In the genomic region with DNA sequence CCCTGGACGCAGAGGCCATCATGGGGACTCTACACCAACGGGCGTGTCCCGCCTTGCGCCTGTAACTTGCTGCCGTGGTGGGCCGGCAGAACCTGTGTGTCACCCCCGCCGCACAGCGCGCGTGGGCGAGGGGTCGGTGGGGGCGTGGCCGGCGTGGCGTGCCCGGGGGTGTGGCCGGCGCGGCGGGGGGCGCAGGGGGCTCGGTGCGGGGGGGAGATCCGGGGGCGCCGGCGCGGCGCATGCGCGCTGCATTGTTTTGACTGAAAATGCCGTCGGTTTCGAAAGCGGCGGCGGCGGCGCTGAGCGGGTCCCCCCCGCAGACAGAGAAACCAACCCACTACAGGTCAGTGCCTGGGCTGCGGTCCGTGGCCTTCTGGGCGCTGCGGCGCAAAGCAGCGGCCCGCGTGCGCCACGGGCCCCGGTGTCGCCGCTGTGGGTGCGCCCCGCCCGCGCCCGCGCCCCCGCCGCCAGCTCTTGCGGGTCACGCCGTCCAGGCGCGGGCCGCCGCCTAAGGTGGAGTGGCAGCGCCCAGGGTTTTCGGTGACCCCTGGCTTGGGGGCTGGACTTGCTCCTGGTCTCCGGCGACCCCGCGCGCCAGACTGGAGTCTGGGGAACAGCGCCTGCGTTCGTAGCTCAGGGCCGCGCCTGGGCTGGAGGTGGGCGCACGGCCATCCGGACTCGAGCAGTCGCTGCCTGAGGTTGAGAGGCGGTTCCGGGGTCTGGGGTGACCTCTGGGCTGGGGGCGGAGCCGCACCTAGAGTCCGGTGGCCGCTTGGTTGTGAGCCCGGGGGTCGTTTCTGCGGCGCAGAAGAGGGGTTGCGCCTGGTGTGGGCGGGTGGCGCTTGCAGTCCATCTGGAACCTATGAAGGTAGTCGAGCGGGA, we compare ENCODE assay signal across 8 mouse cellular contexts. TPM values are rescaled to one million over a fixed set of nuclear protein-coding genes. Genes with fewer than 3 reads are reported as not detected.
DNase-seq lines count a peak whose midpoint lies in the region; ATAC-seq lines count a peak whose summit lies in the region.

Unkl (plus strand) TSS at position 248 of the 882 bp plus-strand sequence.

- under 1% methylated on average over 97 of the region's 104 CpGs for WGBS in embryonic facial prominence, embryonic 13.5 days
- under 1% methylated on average over 84 of the region's 104 CpGs for WGBS in heart, embryonic 10.5 days
- under 1% methylated on average over 88 of the region's 104 CpGs for WGBS in kidney, embryonic 14.5 days
- WGBS in liver, embryonic 12.5 days (ENCODE audit: insufficient replicate concordance): under 1% methylated on average over 103 of the region's 104 CpGs

- H3K27me3 ChIP-seq in embryonic facial prominence, embryonic 13.5 days: no peaks in the 10 kb centered on the region
- no peaks in the 10 kb centered on the region for H3K27me3 ChIP-seq in heart, embryonic 10.5 days (ENCODE audit: insufficient read depth, poor library complexity, severe bottlenecking)
- no peaks in the 10 kb centered on the region for H3K27me3 ChIP-seq in kidney, embryonic 14.5 days (ENCODE audit: control insufficient read depth, insufficient read depth, low read length)
- no peaks in the 10 kb centered on the region for H3K27me3 ChIP-seq in liver, embryonic 12.5 days (replicated peaks)
- H3K27me3 ChIP-seq in splenic B cell, adult 2 months (ENCODE audit: control insufficient read depth, insufficient read depth, low read length, poor library complexity, severe bottlenecking): no peaks in the 10 kb centered on the region

- H3K4me1 ChIP-seq in embryonic facial prominence, embryonic 13.5 days: peaks cover 36% of the 10 kb centered on the region
- peaks cover 31% of the 10 kb centered on the region for H3K4me1 ChIP-seq in heart, embryonic 10.5 days
- H3K4me1 ChIP-seq in kidney, embryonic 14.5 days (ENCODE audit: control insufficient read depth, insufficient read depth, low read length): peaks cover 26% of the 10 kb centered on the region
- H3K4me1 ChIP-seq in liver, embryonic 12.5 days: peaks cover 59% of the 10 kb centered on the region

- peaks cover 23% of the 10 kb centered on the region for H3K36me3 ChIP-seq in embryonic facial prominence, embryonic 13.5 days
- H3K36me3 ChIP-seq in heart, embryonic 10.5 days: peaks cover 19% of the 10 kb centered on the region
- peaks cover 11% of the 10 kb centered on the region for H3K36me3 ChIP-seq in kidney, embryonic 14.5 days (ENCODE audit: control insufficient read depth, insufficient read depth, low read length)
- peaks cover 33% of the 10 kb centered on the region for H3K36me3 ChIP-seq in liver, embryonic 12.5 days
- peaks cover 1% of the 10 kb centered on the region; the same call in 1 of the 2 replicates for H3K36me3 ChIP-seq in splenic B cell, adult 2 months (ENCODE audit: control insufficient read depth, insufficient read depth, low read length, poor library complexity, severe bottlenecking)

- peak within 1 kb of the TSS; percentile 91 for H3K9ac ChIP-seq in embryonic facial prominence, embryonic 13.5 days
- H3K9ac ChIP-seq in kidney, embryonic 14.5 days (ENCODE audit: low read depth, low read length): peak within 1 kb of the TSS; percentile 81
- H3K9ac ChIP-seq in liver, embryonic 12.5 days: peak within 1 kb of the TSS; percentile 89

- no peaks in the 10 kb centered on the region for H3K9me3 ChIP-seq in embryonic facial prominence, embryonic 13.5 days
- no peaks in the 10 kb centered on the region for H3K9me3 ChIP-seq in heart, embryonic 10.5 days
- no peaks in the 10 kb centered on the region for H3K9me3 ChIP-seq in kidney, embryonic 14.5 days (ENCODE audit: control insufficient read depth, low read length)
- no peaks in the 10 kb centered on the region for H3K9me3 ChIP-seq in liver, embryonic 12.5 days (replicated peaks)

- peak; percentile 59 for DNase-seq in 3T3-L1 (ENCODE audit: low read depth, low spot score)
- DNase-seq in adrenal gland, adult 2 months: peak; percentile 88
- peak; percentile 86 for DNase-seq in heart, embryonic 10.5 days (ENCODE audit: low spot score)
- DNase-seq in natural killer cell, adult 2 months (ENCODE audit: low spot score in 2 of 2): peak; percentile 82
- peak; percentile 81 for DNase-seq in splenic B cell, adult 2 months (ENCODE audit: low read depth, low spot score)

- H3K4me3 ChIP-seq in embryonic facial prominence, embryonic 13.5 days: peak within 1 kb of the TSS; percentile 99
- H3K4me3 ChIP-seq in heart, embryonic 10.5 days: peak within 1 kb of the TSS; percentile 97
- H3K4me3 ChIP-seq in kidney, embryonic 14.5 days (ENCODE audit: low read length): peak within 1 kb of the TSS; percentile 64
- H3K4me3 ChIP-seq in liver, embryonic 12.5 days: peak within 1 kb of the TSS; percentile 92

- peak; percentile 29; the same call in 1 of the 2 replicates for ATAC-seq in embryonic facial prominence, embryonic 13.5 days (ENCODE audit: insufficient number of reproducible peaks, insufficient read depth, low FRiP score, low TSS enrichment, low read depth)
- ATAC-seq in kidney, embryonic 14.5 days (ENCODE audit: low FRiP score, low TSS enrichment): peak; percentile 56
- ATAC-seq in liver, embryonic 12.5 days: peak; percentile 30; the same call in 1 of the 2 replicates

- peak within 1 kb of the TSS; percentile 89 for H3K4me2 ChIP-seq in embryonic facial prominence, embryonic 13.5 days
- peak within 1 kb of the TSS; percentile 65 for H3K4me2 ChIP-seq in kidney, embryonic 14.5 days (replicated peaks; ENCODE audit: low read depth, low read length)
- H3K4me2 ChIP-seq in liver, embryonic 12.5 days: peak within 1 kb of the TSS; percentile 97

- peak within 1 kb of the TSS; percentile 86 for H3K27ac ChIP-seq in embryonic facial prominence, embryonic 13.5 days
- peak within 1 kb of the TSS; percentile 96 for H3K27ac ChIP-seq in heart, embryonic 10.5 days
- H3K27ac ChIP-seq in kidney, embryonic 14.5 days (ENCODE audit: low read depth, low read length): peak within 1 kb of the TSS; percentile 45
- peak within 1 kb of the TSS; percentile 87 for H3K27ac ChIP-seq in liver, embryonic 12.5 days

RNA-seq across cellular contexts. Expression of gene Unkl, which starts in this region (rescaled TPM):
- 10 to 100 TPM; 14.0 to 18.1 TPM for total RNA-seq in adrenal gland, adult 2 months (2021)
- 23.7 and 30.3 TPM in 2 replicates for polyA plus RNA-seq in adrenal gland, adult 2 months (2012; rRNA removed)
- polyA plus RNA-seq in embryonic facial prominence, embryonic 13.5 days (2015; fragmentation: Nextera tagmentation; extraction: Ambion mirVana): 9.7 and 11.8 TPM in 2 replicates
- 6.5 and 7.4 TPM in 2 replicates for polyA plus RNA-seq in heart, embryonic 10.5 days (2016; fragmentation: Nextera tagmentation; extraction: Ambion mirVana)
- 4.0 and 4.1 TPM in 2 replicates for polyA plus RNA-seq in kidney, embryonic 14.5 days (2014; fragmentation: Nextera tagmentation; extraction: Ambion mirVana)
- polyA plus RNA-seq in liver, embryonic 12.5 days (2016; fragmentation: Nextera tagmentation; extraction: Ambion mirVana): 15.0 and 17.7 TPM in 2 replicates

Comparison
In these comparisons a context has a peak if more than half of its experiments do, and no peak if none do; other contexts are left out.
1. Peak in every context shown above with its lines: DNase-seq, ATAC-seq, H3K4me3 ChIP-seq and H3K27ac ChIP-seq.
2. H3K27ac ChIP-seq: peak in every context shown above with its lines; median percentile 96 in heart, embryonic 10.5 days; 87 in liver, embryonic 12.5 days; 86 in embryonic facial prominence, embryonic 13.5 days; 45 in kidney, embryonic 14.5 days.